Mouse (Mus musculus): ENCODE measurements around the gene Rnf207. TPM values are rescaled to one million over a fixed set of nuclear protein-coding genes. Genes with fewer than 3 reads are reported as not detected.

Gene Rnf207
- polyA plus RNA-seq, 1 experiment from 2014 or later = not detected

- H3K9ac ChIP-seq (ENCODE audit: low read depth, low read length) = no peak overlapping the region
- H3K27me3 ChIP-seq (ENCODE audit: control insufficient read depth, insufficient read depth, low read depth, low read length) = peaks cover 44% of the 10 kb centered on the region
- no peak overlapping the region for H3K4me3 ChIP-seq (ENCODE audit: low read depth, low read length)
- ATAC-seq (ENCODE audit: low read depth) = no peak
- 29% methylated on average over 6 of the region's 6 CpGs for WGBS (ENCODE audit: insufficient replicate concordance)
- H3K4me2 ChIP-seq (ENCODE audit: low read depth, low read length) = no peak overlapping the region
- peaks cover 4% of the 10 kb centered on the region for H3K4me1 ChIP-seq (ENCODE audit: control insufficient read depth, low read depth, low read length)
- peaks cover 15% of the 10 kb centered on the region for H3K36me3 ChIP-seq (ENCODE audit: control insufficient read depth, insufficient read depth)
- H3K9me3 ChIP-seq (replicated peaks; ENCODE audit: control insufficient read depth, low read length) = no peaks in the 10 kb centered on the region
- no peak overlapping the region for H3K27ac ChIP-seq (ENCODE audit: low read length)
Measured at GRCm38 (mm10) chr4:152337772-152338171, 19.0 kb upstream of the Rnf207 start.

- peaks cover under 1% of the 10 kb centered on the region; the same call in 1 of the 2 replicates for H3K4me1 ChIP-seq (ENCODE audit: control insufficient read depth, low read depth, low read length)
- WGBS (ENCODE audit: insufficient replicate concordance) = 81% methylated on average over 12 of the region's 12 CpGs
- H3K27ac ChIP-seq (ENCODE audit: low read length) = no peak overlapping the region
- no peak for ATAC-seq (ENCODE audit: low read depth)
- H3K4me2 ChIP-seq (ENCODE audit: low read depth, low read length) = no peak overlapping the region
- H3K36me3 ChIP-seq (ENCODE audit: control insufficient read depth, insufficient read depth) = peaks cover 52% of the 10 kb centered on the region
- H3K4me3 ChIP-seq (ENCODE audit: low read depth, low read length) = no peak overlapping the region
- H3K9me3 ChIP-seq (replicated peaks; ENCODE audit: control insufficient read depth, low read length) = no peaks in the 10 kb centered on the region
- H3K27me3 ChIP-seq (ENCODE audit: control insufficient read depth, insufficient read depth, low read depth, low read length) = peaks cover 24% of the 10 kb centered on the region
- H3K9ac ChIP-seq (ENCODE audit: low read depth, low read length) = no peak overlapping the region
Measured at GRCm38 (mm10) chr4:152333587-152333986, 14.8 kb upstream of the Rnf207 start.

GRCm38 (mm10) chr4:152332952-152333351, 14.2 kb upstream of the Rnf207 start:
- Histone ChIP-seq H3K36me3 (ENCODE audit: control insufficient read depth, insufficient read depth) (peaks cover 54% of the 10 kb centered on the region), H3K27ac (ENCODE audit: low read length) (no peak overlapping the region), H3K9ac (ENCODE audit: low read depth, low read length) (no peak overlapping the region), H3K4me3 (ENCODE audit: low read depth, low read length) (no peak overlapping the region), H3K4me2 (ENCODE audit: low read depth, low read length) (no peak overlapping the region), H3K9me3 (replicated peaks; ENCODE audit: control insufficient read depth, low read length) (no peaks in the 10 kb centered on the region), H3K27me3 (ENCODE audit: control insufficient read depth, insufficient read depth, low read depth, low read length) (peaks cover 18% of the 10 kb centered on the region), H3K4me1 (ENCODE audit: control insufficient read depth, low read depth, low read length) (peaks cover 1% of the 10 kb centered on the region; the same call in 1 of the 2 replicates)
- 37% methylated on average over 2 of the region's 2 CpGs for WGBS (ENCODE audit: insufficient replicate concordance)
- ATAC-seq (ENCODE audit: low read depth) = peak; percentile 32; the same call in 1 of the 2 replicates

- H3K4me3 ChIP-seq (ENCODE audit: low read depth, low read length) = no peak overlapping the region
- ATAC-seq (ENCODE audit: low read depth) = no peak
- H3K4me2 ChIP-seq (ENCODE audit: low read depth, low read length) = no peak overlapping the region
- WGBS (ENCODE audit: insufficient replicate concordance) = 70% methylated on average over 6 of the region's 6 CpGs
- peaks cover 17% of the 10 kb centered on the region for H3K4me1 ChIP-seq (ENCODE audit: control insufficient read depth, low read depth, low read length)
- peaks cover 47% of the 10 kb centered on the region for H3K36me3 ChIP-seq (ENCODE audit: control insufficient read depth, insufficient read depth)
- H3K27ac ChIP-seq (ENCODE audit: low read length) = no peak overlapping the region
- H3K27me3 ChIP-seq (ENCODE audit: control insufficient read depth, insufficient read depth, low read depth, low read length) = no peaks in the 10 kb centered on the region
- no peak overlapping the region for H3K9ac ChIP-seq (ENCODE audit: low read depth, low read length)
- no peaks in the 10 kb centered on the region for H3K9me3 ChIP-seq (replicated peaks; ENCODE audit: control insufficient read depth, low read length)
Measured at GRCm38 (mm10) chr4:152328691-152329090, 9.9 kb upstream of the Rnf207 start.

GRCm38 (mm10) chr4:152326543-152326942, 7.8 kb upstream of the Rnf207 start:
- 1% methylated on average over 11 of the region's 11 CpGs for WGBS (ENCODE audit: insufficient replicate concordance)

GRCm38 (mm10) chr4:152325574-152326411, 7.0 kb upstream of the Rnf207 start, which contains the start of gene Rpl22:
Gene Rpl22, plus strand, starts transcription at chr4:152325742.
- Histone ChIP-seq H3K4me3 (ENCODE audit: low read depth, low read length) (peak within 1 kb of the TSS; percentile 91), H3K27ac (ENCODE audit: low read length) (peak within 1 kb of the TSS; percentile 57; the same call in 1 of the 2 replicates), H3K36me3 (ENCODE audit: control insufficient read depth, insufficient read depth) (peaks cover 21% of the 10 kb centered on the region), H3K9me3 (replicated peaks; ENCODE audit: control insufficient read depth, low read length) (no peaks in the 10 kb centered on the region), H3K27me3 (ENCODE audit: control insufficient read depth, insufficient read depth, low read depth, low read length) (no peaks in the 10 kb centered on the region), H3K4me2 (ENCODE audit: low read depth, low read length) (peak within 1 kb of the TSS; percentile 79), H3K4me1 (ENCODE audit: control insufficient read depth, low read depth, low read length) (peaks cover 17% of the 10 kb centered on the region), H3K9ac (ENCODE audit: low read depth, low read length) (peak within 1 kb of the TSS; percentile 91)
- ATAC-seq (ENCODE audit: low read depth) = peak; percentile 97
- WGBS (ENCODE audit: insufficient replicate concordance) = under 1% methylated on average over 69 of the region's 70 CpGs

More at GRCm38 (mm10) chr4:152326543-152326942, 7.8 kb upstream of the Rnf207 start:
- peak overlapping the region; percentile 79 for H3K4me2 ChIP-seq (ENCODE audit: low read depth, low read length)
- no peaks in the 10 kb centered on the region for H3K27me3 ChIP-seq (ENCODE audit: control insufficient read depth, insufficient read depth, low read depth, low read length)
- ATAC-seq (ENCODE audit: low read depth) = no peak
- H3K27ac ChIP-seq (ENCODE audit: low read length) = peak overlapping the region; percentile 57; the same call in 1 of the 2 replicates
- H3K9me3 ChIP-seq (replicated peaks; ENCODE audit: control insufficient read depth, low read length) = no peaks in the 10 kb centered on the region
- H3K36me3 ChIP-seq (ENCODE audit: control insufficient read depth, insufficient read depth) = peaks cover 28% of the 10 kb centered on the region
- peak overlapping the region; percentile 91 for H3K9ac ChIP-seq (ENCODE audit: low read depth, low read length)
- H3K4me3 ChIP-seq (ENCODE audit: low read depth, low read length) = peak overlapping the region; percentile 91
- H3K4me1 ChIP-seq (ENCODE audit: control insufficient read depth, low read depth, low read length) = peaks cover 17% of the 10 kb centered on the region

- 49% methylated on average over 16 of the region's 16 CpGs for WGBS (ENCODE audit: insufficient replicate concordance)
- H3K9ac ChIP-seq (ENCODE audit: low read depth, low read length) = peak overlapping the region; percentile 17; the same call in 1 of the 2 replicates
- H3K27ac ChIP-seq (ENCODE audit: low read length) = no peak overlapping the region
- peak overlapping the region; percentile 91 for H3K4me3 ChIP-seq (ENCODE audit: low read depth, low read length)
- peak overlapping the region; percentile 79 for H3K4me2 ChIP-seq (ENCODE audit: low read depth, low read length)
- H3K9me3 ChIP-seq (replicated peaks; ENCODE audit: control insufficient read depth, low read length) = no peaks in the 10 kb centered on the region
- peaks cover 17% of the 10 kb centered on the region for H3K4me1 ChIP-seq (ENCODE audit: control insufficient read depth, low read depth, low read length)
- ATAC-seq (ENCODE audit: low read depth) = peak; percentile 15
- H3K27me3 ChIP-seq (ENCODE audit: control insufficient read depth, insufficient read depth, low read depth, low read length) = no peaks in the 10 kb centered on the region
- H3K36me3 ChIP-seq (ENCODE audit: control insufficient read depth, insufficient read depth) = peaks cover 12% of the 10 kb centered on the region
Measured at GRCm38 (mm10) chr4:152324641-152325562, 6.1 kb upstream of the Rnf207 start.

GRCm38 (mm10) chr4:152321464-152321863, 2.7 kb upstream of the Rnf207 start:
- Histone ChIP-seq H3K27me3 (ENCODE audit: control insufficient read depth, insufficient read depth, low read depth, low read length) (peaks cover 23% of the 10 kb centered on the region), H3K36me3 (ENCODE audit: control insufficient read depth, insufficient read depth) (no peaks in the 10 kb centered on the region), H3K4me3 (ENCODE audit: low read depth, low read length) (no peak overlapping the region), H3K9ac (ENCODE audit: low read depth, low read length) (no peak overlapping the region), H3K4me2 (ENCODE audit: low read depth, low read length) (no peak overlapping the region), H3K27ac (ENCODE audit: low read length) (no peak overlapping the region), H3K4me1 (ENCODE audit: control insufficient read depth, low read depth, low read length) (peaks cover 7% of the 10 kb centered on the region), H3K9me3 (replicated peaks; ENCODE audit: control insufficient read depth, low read length) (no peaks in the 10 kb centered on the region)
- no peak for ATAC-seq (ENCODE audit: low read depth)
- 56% methylated on average over 5 of the region's 5 CpGs for WGBS (ENCODE audit: insufficient replicate concordance)
